Comparison of ENCODE assay signal across 8 mouse cellular contexts in the genomic region with DNA sequence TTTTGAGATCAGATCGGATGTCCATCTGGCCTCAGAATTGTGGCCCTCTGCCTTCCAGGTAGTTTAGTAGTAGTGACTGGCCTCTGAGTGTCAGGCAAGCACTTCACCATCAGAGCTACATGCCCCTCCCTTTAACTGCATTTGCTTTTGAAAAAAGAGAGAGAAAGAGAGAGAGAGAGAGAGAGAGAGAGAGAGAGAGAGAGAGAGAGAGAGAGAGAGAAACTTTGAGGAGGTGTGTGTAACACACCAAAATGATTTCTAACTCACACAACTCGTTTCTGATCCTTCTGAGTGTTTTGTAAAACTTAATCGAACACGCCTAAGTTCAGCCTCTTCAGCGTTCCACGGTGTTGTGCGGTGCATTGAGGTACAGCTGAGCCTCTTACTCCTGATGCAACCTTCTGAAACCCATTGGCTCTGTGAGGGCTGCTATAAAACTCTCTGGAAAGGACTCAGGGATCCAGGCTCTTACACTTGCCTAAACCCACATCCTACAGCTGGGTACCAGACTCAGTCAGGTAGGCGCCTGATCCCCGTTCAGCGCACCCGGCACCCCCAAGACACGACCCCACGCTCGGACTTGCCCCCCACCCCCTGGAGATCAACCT. TPM values are rescaled to one million over a fixed set of nuclear protein-coding genes. Genes with fewer than 3 reads are reported as not detected.
DNase-seq lines count a peak whose midpoint lies in the region; ATAC-seq and TF ChIP-seq lines count a peak whose summit lies in the region.

No protein-coding gene starts in this region.

- H3K9ac ChIP-seq in forebrain, embryonic 13.5 days, result 0 out of 2 replicates have a peak overlapping the region, but pooled peaks have one; percentile 16
- H3K9ac ChIP-seq in liver, embryonic 13.5 days, result no peak overlapping the region
- H3K9ac ChIP-seq in stomach, postnatal 0 days (ENCODE audit: low read length), result no peak overlapping the region

- 3% methylated on average over 14 of the region's 14 CpGs for WGBS in forebrain, embryonic 13.5 days
- 5% methylated on average over 14 of the region's 14 CpGs for WGBS in liver, embryonic 13.5 days (ENCODE audit: insufficient replicate concordance)
- WGBS in stomach, postnatal 0 days, result 7% methylated on average over 14 of the region's 14 CpGs

- TF ChIP-seq CTCF in stomach, postnatal 0 days (IDR thresholded peaks at IDR 0.05; ENCODE audit: low read depth), result no peak

- H3K27me3 ChIP-seq in megakaryocyte, embryonic 14.5 days (replicated peaks), result peaks cover 66% of the 10 kb centered on the region
- H3K27me3 ChIP-seq in forebrain, embryonic 13.5 days, result peaks cover 82% of the 10 kb centered on the region
- H3K27me3 ChIP-seq in liver, embryonic 13.5 days, result peaks cover 84% of the 10 kb centered on the region
- peaks cover 8% of the 10 kb centered on the region for H3K27me3 ChIP-seq in stomach, postnatal 0 days (ENCODE audit: control insufficient read depth, insufficient read depth, low read length)

- no peak for TF ChIP-seq EP300 in stomach, postnatal 0 days (optimal IDR thresholded peaks at IDR 0.05)

- no peaks in the 10 kb centered on the region for H3K36me3 ChIP-seq in megakaryocyte, embryonic 14.5 days (replicated peaks; ENCODE audit: low read length)
- no peaks in the 10 kb centered on the region for H3K36me3 ChIP-seq in forebrain, embryonic 13.5 days (ENCODE audit: poor library complexity, severe bottlenecking)
- no peaks in the 10 kb centered on the region for H3K36me3 ChIP-seq in liver, embryonic 13.5 days
- no peaks in the 10 kb centered on the region for H3K36me3 ChIP-seq in stomach, postnatal 0 days (ENCODE audit: control insufficient read depth, insufficient read depth, low read length)

- H3K4me3 ChIP-seq in megakaryocyte, embryonic 14.5 days (replicated peaks), result peak overlapping the region; percentile 91
- H3K4me3 ChIP-seq in forebrain, embryonic 13.5 days, result peak overlapping the region; percentile 23
- H3K4me3 ChIP-seq in liver, embryonic 13.5 days (replicated peaks), result peak overlapping the region; percentile 19; the same call in 1 of the 2 replicates
- peak overlapping the region; percentile 26 for H3K4me3 ChIP-seq in stomach, postnatal 0 days (ENCODE audit: low read depth, low read length)

- no peak for ATAC-seq in megakaryocyte, adult 5-6 weeks (ENCODE audit: poor library complexity, severe bottlenecking)
- ATAC-seq in forebrain, embryonic 13.5 days, result no peak
- no peak for ATAC-seq in liver, embryonic 13.5 days (ENCODE audit: low read depth)
- ATAC-seq in stomach, postnatal 0 days (ENCODE audit: low FRiP score, low TSS enrichment), result no peak

- peak overlapping the region; percentile 46 for H3K4me2 ChIP-seq in forebrain, embryonic 13.5 days
- peak overlapping the region; percentile 33; the same call in 1 of the 2 replicates for H3K4me2 ChIP-seq in liver, embryonic 13.5 days
- H3K4me2 ChIP-seq in stomach, postnatal 0 days (replicated peaks; ENCODE audit: low read depth), result peak overlapping the region; percentile 44

- no peak for DNase-seq in liver, embryonic 13.5 days
- no peak for DNase-seq in stomach, postnatal 0 days (ENCODE audit: low spot score)
- no peak for DNase-seq in yolk sac, embryonic 10.5 days (ENCODE audit: low spot score)
- no peak for DNase-seq in kidney, adult 8-10 months
- no peak for DNase-seq in right cerebral cortex, postnatal 14 days

- H3K9me3 ChIP-seq in megakaryocyte, embryonic 14.5 days, result no peaks in the 10 kb centered on the region
- H3K9me3 ChIP-seq in forebrain, embryonic 13.5 days (replicated peaks), result no peaks in the 10 kb centered on the region
- H3K9me3 ChIP-seq in liver, embryonic 13.5 days (replicated peaks), result no peaks in the 10 kb centered on the region
- no peaks in the 10 kb centered on the region for H3K9me3 ChIP-seq in stomach, postnatal 0 days (ENCODE audit: control insufficient read depth, low read length)

- peaks cover 54% of the 10 kb centered on the region for H3K4me1 ChIP-seq in megakaryocyte, embryonic 14.5 days
- H3K4me1 ChIP-seq in forebrain, embryonic 13.5 days, result peaks cover 18% of the 10 kb centered on the region
- H3K4me1 ChIP-seq in liver, embryonic 13.5 days (replicated peaks), result peaks cover 18% of the 10 kb centered on the region
- 0 out of 2 replicates have a peak, but pooled peaks cover 3% of the 10 kb centered on the region for H3K4me1 ChIP-seq in stomach, postnatal 0 days (replicated peaks; ENCODE audit: control insufficient read depth, insufficient read depth)

- no peak overlapping the region for H3K27ac ChIP-seq in forebrain, embryonic 13.5 days
- H3K27ac ChIP-seq in liver, embryonic 13.5 days, result no peak overlapping the region
- no peak overlapping the region for H3K27ac ChIP-seq in stomach, postnatal 0 days (replicated peaks)

RNA-seq across cellular contexts. Expression of a gene that starts 0.6 kb away (rescaled TPM):
- polyA plus RNA-seq in megakaryocyte, embryonic 14.5 days (2012; ENCODE audit: insufficient read depth, low replicate concordance), result 0.15 and 2.7 TPM in 2 replicates
- not detected in 2 replicates for total RNA-seq in megakaryocyte, adult 5-6 weeks (2015)
- total RNA-seq in megakaryocyte, adult 5-6 weeks (2017), result not detected in 2 replicates
- not detected in 2 replicates for polyA plus RNA-seq in forebrain, embryonic 13.5 days (2015; fragmentation: Nextera tagmentation; extraction: Ambion mirVana)
- 0.13 and 0.27 TPM in 2 replicates for polyA plus RNA-seq in liver, embryonic 13.5 days (2015; fragmentation: Nextera tagmentation; extraction: Ambion mirVana)
- polyA plus RNA-seq in stomach, postnatal 0 days (2015; fragmentation: Nextera tagmentation; extraction: Ambion mirVana), result 3.6 and 4.6 TPM in 2 replicates

Comparison
In these comparisons a context has a peak if more than half of its experiments do, and no peak if none do; other contexts are left out.
1. H3K4me3 ChIP-seq: peak in every context shown above with its lines; median percentile 91 in megakaryocyte, embryonic 14.5 days; 26 in stomach, postnatal 0 days; 23 in forebrain, embryonic 13.5 days; 19 in liver, embryonic 13.5 days.